Mouse (Mus musculus) lung, postnatal 14 days (tissue): ENCODE data around the gene Gm6760.

Experiments
- DNase-seq: peaks from one replicate; pipeline ENCODE4 v3.0.0; 2021

Gene Gm6760

DNA sequence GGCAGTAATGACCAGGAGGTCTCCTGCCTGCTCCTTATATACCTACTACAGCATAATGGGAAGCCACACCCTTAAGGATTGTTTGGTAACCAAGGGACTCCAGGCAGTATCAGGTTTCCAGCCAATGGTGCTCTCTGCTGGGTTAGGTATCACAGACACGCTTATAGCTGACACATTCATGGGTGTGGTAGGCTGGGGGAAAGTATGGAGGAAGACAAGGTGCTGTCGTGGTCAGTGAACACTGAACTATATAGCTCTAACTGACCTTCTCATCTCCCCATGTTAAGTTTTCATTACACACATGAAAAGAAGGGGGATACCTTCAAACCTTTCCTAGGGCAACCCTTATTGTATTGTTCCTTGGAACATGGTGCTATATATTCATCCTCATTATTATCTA, at the start of gene Gm6760:
Gene Gm6760, minus strand, starts transcription at position 101 of the 400 bp plus-strand sequence.
- DNase-seq: no peak

DNA sequence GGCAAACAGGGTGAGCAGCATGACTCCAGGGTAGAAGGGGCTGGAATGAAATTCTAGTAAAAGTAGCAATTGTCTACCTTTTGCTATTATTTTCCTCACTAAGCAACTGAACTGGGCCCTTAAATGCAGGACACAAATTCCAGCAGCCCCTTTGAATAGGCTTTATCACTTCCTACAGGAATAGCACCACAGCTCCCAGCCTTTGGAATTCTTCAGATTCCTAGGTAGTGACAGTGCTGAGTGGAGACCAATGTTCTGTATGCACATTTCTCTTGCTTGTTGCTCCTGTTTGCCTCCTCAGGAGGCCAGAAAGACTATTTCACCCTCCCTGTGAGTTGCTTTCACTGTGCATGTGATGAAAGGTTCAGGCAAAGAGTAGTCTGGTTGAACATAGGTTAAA, 29.2 kb upstream of the Gm6760 start:
- no peak for DNase-seq

DNA sequence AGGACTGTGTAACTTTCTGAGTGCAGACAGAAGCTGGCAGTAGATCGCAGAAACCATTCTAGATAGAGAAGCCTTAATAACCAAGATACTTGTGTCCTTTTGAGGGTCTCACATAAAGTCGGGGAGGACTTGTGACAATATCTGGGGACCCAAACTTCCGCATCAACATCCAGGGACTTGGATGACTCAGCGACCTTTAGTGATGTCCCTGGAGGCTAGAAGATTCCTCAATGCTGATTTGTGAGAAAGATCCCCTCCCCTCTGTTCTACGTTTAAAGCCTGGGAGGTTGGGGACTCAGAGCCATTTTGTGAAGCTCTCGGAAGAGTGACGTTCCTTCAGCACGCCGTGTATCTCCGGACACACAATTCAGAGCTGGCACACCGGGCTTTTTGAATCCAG, 21.2 kb upstream of the Gm6760 start, which contains the start of gene 3830417A13Rik:
Gene 3830417A13Rik, plus strand, starts transcription at position 301 of the 400 bp plus-strand sequence.
- no peak for DNase-seq
